Mouse (Mus musculus) heart, postnatal 0 days (tissue): ENCODE results near the gene Prkca. TPM values are rescaled to one million over a fixed set of nuclear protein-coding genes. Genes with fewer than 3 reads are reported as not detected.

ENCODE experiments used
- ATAC-seq: fragments of 200-750 bp; cut with Nextera tagmentation; 2 replicates; pipeline ENCODE4 v1.8.0; 2017; ENCODE audit warnings: low read depth, moderate number of reproducible peaks, moderate library complexity; ENCODE audit not compliant: insufficient read depth
- DNase-seq: peaks from one replicate; pipeline ENCODE4 v3.0.0-alpha.2; 2016; ENCODE audit warnings: low spot score
- H3K27ac ChIP-seq: fragments of 300-500 bp; sonication (generic); 2 replicates; pipeline ENCODE4 v1.5.1; 2014; ENCODE audit warnings: low read depth, mild to moderate bottlenecking
- H3K27me3 ChIP-seq: fragments of 300-500 bp; sonication (generic); 2 replicates; pipeline ENCODE4 v1.6.1; 2014; ENCODE audit warnings: low read length, mixed read lengths; ENCODE audit not compliant: control insufficient read depth, insufficient read depth
- H3K36me3 ChIP-seq: fragments of 300-500 bp; sonication (generic); replicated peaks from 2 replicates; pipeline ENCODE4 v1.6.1; 2014; ENCODE audit warnings: low read length, mixed read lengths; ENCODE audit not compliant: control insufficient read depth, insufficient read depth
- H3K4me1 ChIP-seq: fragments of 300-500 bp; sonication (generic); 2 replicates; pipeline ENCODE4 v1.6.1; 2014; ENCODE audit warnings: antibody characterized with exemption; ENCODE audit not compliant: control insufficient read depth, insufficient read depth
- H3K4me2 ChIP-seq: fragments of 300-500 bp; sonication (generic); 2 replicates; pipeline ENCODE4 v1.6.1; 2014; ENCODE audit warnings: low read depth, mild to moderate bottlenecking, low read length, moderate library complexity
- H3K4me3 ChIP-seq: fragments of 300-500 bp; sonication (generic); 2 replicates; pipeline ENCODE4 v1.5.1; 2014; ENCODE audit warnings: low read depth, low read length
- H3K9ac ChIP-seq: fragments of 300-500 bp; sonication (generic); replicated peaks from 2 replicates; pipeline ENCODE4 v1.6.1; 2014; ENCODE audit warnings: low read depth, low read length, mixed read lengths
- H3K9me3 ChIP-seq: fragments of 300-500 bp; sonication (generic); replicated peaks from 2 replicates; pipeline ENCODE4 v1.6.1; 2016; ENCODE audit warnings: low read length; ENCODE audit not compliant: control insufficient read depth
- CTCF ChIP-seq: IDR thresholded peaks from 2 replicates; pipeline ENCODE4 v1.5.1; 2016; ENCODE audit warnings: antibody characterized with exemption, control low read depth, low read depth
- EP300 ChIP-seq: IDR thresholded peaks from 2 replicates; pipeline ENCODE4 v1.6.1; 2016; ENCODE audit warnings: antibody characterized with exemption, low read depth
- WGBS: fragments of 180-500 bp; shearing (Covaris S2); extraction: QIAGEN DNeasy Blood & Tissue Kit; methylation state at CpG from one replicate; pipeline ENCODE4 v1.1.7; 2014; 5-methylcytosine and 5-hydroxymethylcytosine counted together
- polyA plus RNA-seq: library from polyadenylated mRNA; unstranded; fragments of >200 nt; fragmentation: Nextera tagmentation; extraction: Ambion mirVana; gene quantifications from 2 replicates; pipeline ENCODE4 v1.2.1, GENCODE M21; 2015
- total RNA-seq: library from RNA; depleted of rRNA; stranded (reverse); fragments of >200 nt; gene quantifications from 2 replicates; pipeline ENCODE4 v1.2.3, GENCODE M21; 2014; ENCODE audit warnings: low replicate concordance

Prkca gene
- total and polyA plus RNA-seq, 2 experiments from 2014 or later = 7.0 to 11.2 TPM

DNA sequence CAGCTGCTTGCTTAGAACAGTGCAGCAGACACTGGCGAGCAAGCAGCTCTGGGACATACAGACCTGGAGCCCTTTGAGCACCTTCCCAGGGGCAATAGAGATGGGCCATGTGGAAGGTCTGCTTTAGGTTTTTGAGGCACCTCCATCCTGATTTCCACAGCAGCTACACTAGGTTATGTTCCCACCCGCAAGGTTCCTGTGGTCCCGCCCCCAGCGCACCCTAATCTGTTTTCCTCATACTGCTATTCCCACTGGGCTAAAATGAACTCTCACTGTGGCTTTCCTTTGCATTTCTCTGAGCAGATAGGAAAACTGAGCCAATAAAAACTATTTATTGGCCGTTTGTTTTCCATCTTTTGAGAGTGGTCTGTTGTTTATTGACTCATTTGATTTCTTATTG is 308.0 kb downstream of the Prkca start:
- Histone ChIP-seq H3K27me3 (no peaks in the 10 kb centered on the region), H3K4me2 (no peak overlapping the region), H3K4me3 (no peak overlapping the region), H3K36me3 (no peaks in the 10 kb centered on the region; the same call in 1 of the 2 replicates), H3K9ac (no peak overlapping the region), H3K9me3 (no peaks in the 10 kb centered on the region), H3K4me1 (peaks cover 25% of the 10 kb centered on the region), H3K27ac (no peak overlapping the region)
- DNase-seq = no peak
- TF ChIP-seq EP300 = no peak
- no peak for TF ChIP-seq CTCF
- WGBS = 65% methylated on average over 5 of the region's 5 CpGs
- no peak for ATAC-seq

DNA sequence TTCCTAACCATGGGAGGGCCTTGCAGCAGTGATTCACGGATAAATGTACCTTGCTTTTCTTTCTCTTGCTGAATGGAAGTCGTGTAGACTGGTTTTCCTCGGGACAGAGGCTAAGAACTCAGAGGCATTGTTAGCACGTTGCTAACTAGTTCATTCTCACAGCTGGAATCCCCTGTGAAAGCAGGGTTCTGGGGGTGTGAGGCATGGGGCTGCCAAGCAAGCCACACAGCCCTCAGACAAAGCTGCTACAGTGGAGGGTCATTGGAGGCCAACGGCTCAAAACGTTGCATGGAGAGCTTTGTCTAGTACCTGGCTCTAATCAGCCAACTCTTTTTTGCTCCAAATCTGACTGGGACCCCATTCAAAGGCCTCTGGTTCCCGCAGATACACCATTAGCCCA is 309.4 kb downstream of the Prkca start:
- H3K4me2 ChIP-seq = no peak overlapping the region
- WGBS = 42% methylated on average over 7 of the region's 7 CpGs
- H3K9ac ChIP-seq = no peak overlapping the region
- no peaks in the 10 kb centered on the region for H3K36me3 ChIP-seq
- ATAC-seq (no peak), DNase-seq (no peak)
- no peaks in the 10 kb centered on the region for H3K9me3 ChIP-seq
- H3K27me3 ChIP-seq = no peaks in the 10 kb centered on the region
- H3K4me3 ChIP-seq = no peak overlapping the region
- TF ChIP-seq EP300 = no peak
- no peak for TF ChIP-seq CTCF
- H3K27ac ChIP-seq = 0 out of 2 replicates have a peak overlapping the region, but pooled peaks have one; percentile 7
- H3K4me1 ChIP-seq = peaks cover 25% of the 10 kb centered on the region

DNA sequence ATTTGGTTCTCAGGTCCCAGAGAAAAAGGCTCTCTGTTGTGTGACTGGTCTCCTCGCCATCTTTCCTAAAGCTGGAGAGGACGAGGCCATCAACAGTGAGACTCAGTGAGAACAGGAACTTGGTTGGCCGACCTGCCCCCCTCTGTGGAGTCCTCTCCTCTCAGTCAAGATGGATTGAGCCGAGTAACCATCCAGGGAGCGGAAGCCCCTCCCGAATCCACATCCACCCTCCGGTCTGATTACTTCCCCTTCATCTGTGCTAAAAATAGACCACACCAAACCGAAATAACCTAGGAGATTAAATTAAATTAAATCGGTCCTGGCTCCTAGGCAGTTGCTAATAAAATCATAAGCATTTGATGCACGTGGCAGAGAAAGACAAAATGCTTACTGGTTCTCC is 311.2 kb downstream of the Prkca start:
- H3K27me3 ChIP-seq = no peaks in the 10 kb centered on the region
- peaks cover 25% of the 10 kb centered on the region for H3K4me1 ChIP-seq
- H3K36me3 ChIP-seq = no peaks in the 10 kb centered on the region
- no peak overlapping the region for H3K27ac ChIP-seq
- H3K9ac ChIP-seq = no peak overlapping the region
- TF ChIP-seq EP300 (no peak), CTCF (no peak)
- DNase-seq = peak; percentile 64
- H3K9me3 ChIP-seq = no peaks in the 10 kb centered on the region
- peak; percentile 31; the same call in 1 of the 2 replicates for ATAC-seq
- no peak overlapping the region for H3K4me3 ChIP-seq
- H3K4me2 ChIP-seq = peak overlapping the region; percentile 11; the same call in 1 of the 2 replicates
- WGBS = 21% methylated on average over 10 of the region's 10 CpGs

- no peaks in the 10 kb centered on the region for H3K36me3 ChIP-seq
- no peaks in the 10 kb centered on the region for H3K27me3 ChIP-seq
- no peaks in the 10 kb centered on the region for H3K9me3 ChIP-seq
- TF ChIP-seq EP300 (no peak), CTCF (peak; percentile 86)
- no peak overlapping the region for H3K4me2 ChIP-seq
- DNase-seq = peak; percentile 50
- peak; percentile 78 for ATAC-seq
- H3K4me1 ChIP-seq = peaks cover 25% of the 10 kb centered on the region
- no peak overlapping the region for H3K27ac ChIP-seq
- 40% methylated on average over 10 of the region's 10 CpGs for WGBS
- no peak overlapping the region for H3K4me3 ChIP-seq
- no peak overlapping the region for H3K9ac ChIP-seq
These were observed 312.6 kb downstream of the Prkca start for GRCm38 (mm10) chr11:108030956-108031604.

- WGBS = 91% methylated on average over 11 of the region's 11 CpGs
- ATAC-seq = no peak
- no peak for TF ChIP-seq EP300
- TF ChIP-seq CTCF = no peak
These were observed 314.4 kb downstream of the Prkca start for GRCm38 (mm10) chr11:108029321-108029720.

DNA sequence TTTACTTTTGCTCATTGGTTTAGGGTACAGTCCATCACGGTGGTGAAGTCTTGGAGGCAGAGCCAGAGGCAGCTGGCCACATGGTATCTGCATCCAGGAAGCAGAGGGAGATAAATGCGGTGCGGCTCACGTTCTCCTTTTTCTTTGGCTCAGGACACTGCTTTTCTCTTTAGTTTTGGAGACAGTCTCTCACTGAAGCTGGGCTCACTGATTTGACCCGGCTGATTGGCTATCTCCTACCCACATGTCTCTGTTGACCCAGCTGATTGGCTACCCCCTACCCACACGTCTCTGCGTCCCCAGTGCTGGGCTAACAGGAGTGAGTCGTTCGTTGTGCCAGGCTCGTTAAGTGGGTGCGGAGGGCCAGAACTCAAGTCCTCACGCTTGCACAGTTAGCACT is 315.3 kb downstream of the Prkca start:
- Histone ChIP-seq H3K27ac (no peak overlapping the region), H3K4me1 (peaks cover 13% of the 10 kb centered on the region), H3K4me3 (no peak overlapping the region), H3K36me3 (no peaks in the 10 kb centered on the region), H3K27me3 (no peaks in the 10 kb centered on the region), H3K9me3 (no peaks in the 10 kb centered on the region), H3K4me2 (no peak overlapping the region), H3K9ac (no peak overlapping the region)
- no peak for TF ChIP-seq CTCF
- TF ChIP-seq EP300 = no peak
- ATAC-seq (peak; percentile 45; the same call in 1 of the 2 replicates), DNase-seq (peak; percentile 43)
- WGBS = 38% methylated on average over 12 of the region's 12 CpGs

More at GRCm38 (mm10) chr11:108029321-108029720, 314.4 kb downstream of the Prkca start:
- Histone ChIP-seq H3K27ac (no peak overlapping the region), H3K4me3 (no peak overlapping the region), H3K9ac (no peak overlapping the region), H3K4me2 (no peak overlapping the region), H3K9me3 (no peaks in the 10 kb centered on the region), H3K4me1 (peaks cover 19% of the 10 kb centered on the region), H3K27me3 (no peaks in the 10 kb centered on the region), H3K36me3 (no peaks in the 10 kb centered on the region)
- DNase-seq = no peak
